Mouse (Mus musculus): ENCODE data around the gene Cwf19l2.

DNA sequence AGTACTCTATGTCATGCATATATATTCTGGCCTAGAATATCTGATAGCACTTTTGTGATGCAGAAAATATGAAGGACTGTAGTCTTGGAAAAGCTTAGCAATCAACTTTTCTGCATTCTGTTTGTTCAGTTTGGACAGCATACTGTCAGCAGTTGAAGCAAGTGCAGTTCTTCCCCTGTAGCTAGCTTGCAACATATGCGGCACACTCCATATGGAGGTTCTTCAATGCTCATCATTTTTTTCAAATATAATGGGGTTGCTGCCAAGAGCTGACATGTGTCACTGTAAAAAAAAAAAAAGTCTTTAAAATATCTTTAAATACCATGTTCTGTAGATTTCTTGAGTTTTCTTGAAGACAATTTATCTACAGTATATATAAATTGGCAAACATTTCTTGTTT is 115.8 kb downstream of the Cwf19l2 start:
- no peak for TF ChIP-seq CTCF (IDR thresholded peaks at IDR 0.05; ENCODE audit: low read depth)
- no peak for TF ChIP-seq EP300 (IDR thresholded peaks at IDR 0.05; ENCODE audit: low read depth)
